Mouse (Mus musculus) cortical plate, adult 2 months (tissue): ENCODE measurements around the gene Tgoln1. TPM values are rescaled to one million over a fixed set of nuclear protein-coding genes. Genes with fewer than 3 reads are reported as not detected.

Experiments used
- H3K27ac ChIP-seq: fragments of 200-500 bp; 2 replicates; pipeline ENCODE4 v1.5.1; 2012; ENCODE audit warnings: low read length, control low read depth, inconsistent platforms; ENCODE audit not compliant: insufficient read depth
- H3K4me1 ChIP-seq: fragments of 200-500 bp; 2 replicates; pipeline ENCODE4 v1.6.1; 2011; ENCODE audit warnings: low read length; ENCODE audit not compliant: control insufficient read depth, insufficient read depth
- H3K4me3 ChIP-seq: fragments of 200-500 bp; 2 replicates; pipeline ENCODE4 v1.5.1; 2011; ENCODE audit warnings: mild to moderate bottlenecking, low read length, control low read depth; ENCODE audit not compliant: insufficient read depth
- CTCF ChIP-seq: fragments of 200-500 bp; IDR thresholded peaks from 2 replicates; pipeline ENCODE4 v1.5.1; 2011; ENCODE audit warnings: mild to moderate bottlenecking, control low read depth, low read length; ENCODE audit not compliant: insufficient read depth; ENCODE audit errors: extremely low read depth
- POLR2A ChIP-seq: fragments of 200-500 bp; IDR thresholded peaks from 2 replicates; pipeline ENCODE4 v1.6.1; 2011; ENCODE audit warnings: mild to moderate bottlenecking, low read length, control low read depth; ENCODE audit not compliant: insufficient read depth; ENCODE audit errors: extremely low read depth
- polyA plus RNA-seq: library from polyadenylated mRNA; depleted of rRNA; stranded (reverse); fragments of >200 nt; gene quantifications from 2 replicates; pipeline ENCODE4 v1.2.3, GENCODE M21; 2012; rRNA removed

Gene Tgoln1
- polyA plus RNA-seq = 68.7 and 70.3 TPM in 2 replicates

GRCm38 (mm10) chr6:72616643-72617288 is at the start of gene Tgoln1:
Gene Tgoln1 (minus strand): TSS chr6:72617000.
- Histone ChIP-seq H3K4me1 (peaks cover 7% of the 10 kb centered on the region), H3K27ac (peak within 1 kb of the TSS; percentile 63), H3K4me3 (peak within 1 kb of the TSS; percentile 80)
- TF ChIP-seq POLR2A = peak; percentile 95
- TF ChIP-seq CTCF = no peak

- Histone ChIP-seq H3K27ac (no peak overlapping the region), H3K4me1 (no peaks in the 10 kb centered on the region), H3K4me3 (no peak overlapping the region)
- TF ChIP-seq POLR2A (no peak), CTCF (no peak)
Measured at GRCm38 (mm10) chr6:72664290-72664689, 47.5 kb upstream of the Tgoln1 start.

GRCm38 (mm10) chr6:72663000-72663399 is 46.2 kb upstream of the Tgoln1 start:
- TF ChIP-seq POLR2A (no peak), CTCF (no peak)
- H3K4me1 ChIP-seq = no peaks in the 10 kb centered on the region
- no peak overlapping the region for H3K27ac ChIP-seq
- no peak overlapping the region for H3K4me3 ChIP-seq

- Histone ChIP-seq H3K27ac (no peak overlapping the region), H3K4me3 (no peak overlapping the region), H3K4me1 (no peaks in the 10 kb centered on the region)
- no peak for TF ChIP-seq CTCF
- no peak for TF ChIP-seq POLR2A
Measured at GRCm38 (mm10) chr6:72660391-72660720, 43.6 kb upstream of the Tgoln1 start.

- Histone ChIP-seq H3K27ac (no peak overlapping the region), H3K4me3 (no peak overlapping the region), H3K4me1 (no peaks in the 10 kb centered on the region)
- no peak for TF ChIP-seq CTCF
- no peak for TF ChIP-seq POLR2A
Measured at GRCm38 (mm10) chr6:72659717-72660390, 43.1 kb upstream of the Tgoln1 start.

- no peak for TF ChIP-seq POLR2A
- TF ChIP-seq CTCF = peak; percentile 48
- Histone ChIP-seq H3K27ac (no peak overlapping the region), H3K4me3 (no peak overlapping the region)
Measured at GRCm38 (mm10) chr6:72658006-72658405, 41.2 kb upstream of the Tgoln1 start.

GRCm38 (mm10) chr6:72656053-72656442 is 39.2 kb upstream of the Tgoln1 start:
- no peaks in the 10 kb centered on the region for H3K4me1 ChIP-seq
- no peak overlapping the region for H3K27ac ChIP-seq
- no peak overlapping the region for H3K4me3 ChIP-seq
- no peak for TF ChIP-seq CTCF

More at GRCm38 (mm10) chr6:72658006-72658405, 41.2 kb upstream of the Tgoln1 start:
- no peaks in the 10 kb centered on the region for H3K4me1 ChIP-seq

- no peak overlapping the region for H3K27ac ChIP-seq
- 0 out of 2 replicates have a peak overlapping the region, but pooled peaks have one; percentile 1 for H3K4me3 ChIP-seq
- TF ChIP-seq POLR2A (no peak), CTCF (no peak)
- no peaks in the 10 kb centered on the region for H3K4me1 ChIP-seq
Measured at GRCm38 (mm10) chr6:72655309-72656052, 38.7 kb upstream of the Tgoln1 start.

GRCm38 (mm10) chr6:72654355-72654754 is 37.6 kb upstream of the Tgoln1 start:
- no peak overlapping the region for H3K27ac ChIP-seq

GRCm38 (mm10) chr6:72653419-72653818 is 36.6 kb upstream of the Tgoln1 start:
- no peak overlapping the region for H3K27ac ChIP-seq
- TF ChIP-seq POLR2A (no peak), CTCF (no peak)
- H3K4me3 ChIP-seq = no peak overlapping the region
- peaks cover 2% of the 10 kb centered on the region; the same call in 1 of the 2 replicates for H3K4me1 ChIP-seq

More at GRCm38 (mm10) chr6:72654355-72654754, 37.6 kb upstream of the Tgoln1 start:
- TF ChIP-seq CTCF (no peak), POLR2A (no peak)
- Histone ChIP-seq H3K4me3 (no peak overlapping the region), H3K4me1 (peaks cover 2% of the 10 kb centered on the region; the same call in 1 of the 2 replicates)
